Mouse (Mus musculus): ENCODE measurements around the gene Nfkbie. TPM values are rescaled to one million over a fixed set of nuclear protein-coding genes. Genes with fewer than 3 reads are reported as not detected.
A peak's percentile ranks its signal among the peaks of the same experiment; 100 is the strongest.

Nfkbie gene
- total and polyA plus RNA-seq, 2 experiments from 2014 or later = 1.2 to 1.7 TPM

DNA sequence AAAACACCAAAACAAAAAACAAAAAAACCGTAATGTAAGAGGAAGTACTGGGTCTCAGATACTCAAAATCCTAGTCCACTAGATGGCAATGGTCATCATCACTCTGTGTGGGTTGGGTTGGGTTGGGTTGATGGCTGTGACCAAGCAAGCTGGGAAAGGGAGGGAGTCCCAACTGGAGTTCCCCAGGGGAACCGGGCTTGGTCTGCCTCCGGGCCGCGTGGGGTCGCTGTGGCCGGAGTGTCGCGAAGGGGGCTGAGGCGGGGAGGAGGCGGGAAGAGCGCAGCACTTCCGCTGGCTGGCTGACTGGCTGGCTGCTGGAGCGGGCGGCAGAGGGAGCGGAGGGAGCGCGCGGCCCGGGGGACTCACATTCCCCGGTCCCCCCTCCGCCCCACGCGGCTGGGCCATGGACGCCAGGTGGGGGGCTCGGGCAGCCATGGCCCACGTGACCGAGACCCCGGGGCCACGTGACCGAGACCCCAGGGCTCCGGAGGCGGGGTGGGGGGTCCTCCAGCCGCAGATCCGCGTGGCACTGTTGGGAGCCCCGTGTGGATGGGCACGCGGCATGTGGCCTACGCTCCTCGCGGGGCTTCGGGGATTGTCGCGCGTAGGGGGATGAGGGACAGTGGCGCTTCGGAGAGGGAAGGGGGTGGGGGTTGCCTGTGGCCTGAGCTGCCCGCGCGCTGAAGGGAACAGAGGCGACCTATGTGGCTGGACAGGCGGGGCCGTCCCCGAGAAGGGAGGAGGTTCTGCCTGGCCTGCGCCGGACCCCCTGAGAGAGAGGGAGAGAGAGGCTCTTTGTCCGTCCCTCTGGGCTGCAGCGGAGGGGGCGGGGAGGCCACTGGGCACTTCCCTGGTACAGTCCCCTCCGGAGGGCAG is 8.4 kb downstream of the Nfkbie start, which contains the start of gene Slc35b2:
TSS of gene Slc35b2 (plus strand) at position 220 of the 876 bp plus-strand sequence.
- Histone ChIP-seq H3K27ac (ENCODE audit: low read depth) (peak within 1 kb of the TSS; percentile 73), H3K4me1 (ENCODE audit: control insufficient read depth, insufficient read depth) (peaks cover 10% of the 10 kb centered on the region), H3K27me3 (ENCODE audit: control insufficient read depth, insufficient read depth, low read length) (no peaks in the 10 kb centered on the region), H3K4me2 (ENCODE audit: low read depth, low read length) (peak within 1 kb of the TSS; percentile 98), H3K9ac (replicated peaks; ENCODE audit: low read depth, low read length) (peak within 1 kb of the TSS; percentile 89), H3K4me3 (ENCODE audit: low read depth, low read length) (peak within 1 kb of the TSS; percentile 94), H3K9me3 (replicated peaks; ENCODE audit: control insufficient read depth, low read length) (no peaks in the 10 kb centered on the region), H3K36me3 (replicated peaks; ENCODE audit: control insufficient read depth, insufficient read depth, low read length) (peaks cover 33% of the 10 kb centered on the region)
- ATAC-seq (ENCODE audit: insufficient read depth, low read depth) = peak; percentile 93
- peak; percentile 97 for TF ChIP-seq CTCF (IDR thresholded peaks at IDR 0.05; ENCODE audit: low read depth)
- peak; percentile 67; the same call in 1 of the 2 replicates for TF ChIP-seq EP300 (IDR thresholded peaks at IDR 0.05; ENCODE audit: low read depth)
- WGBS = 1% methylated on average over 55 of the region's 61 CpGs
- DNase-seq (ENCODE audit: low spot score) = peak; percentile 93

DNA sequence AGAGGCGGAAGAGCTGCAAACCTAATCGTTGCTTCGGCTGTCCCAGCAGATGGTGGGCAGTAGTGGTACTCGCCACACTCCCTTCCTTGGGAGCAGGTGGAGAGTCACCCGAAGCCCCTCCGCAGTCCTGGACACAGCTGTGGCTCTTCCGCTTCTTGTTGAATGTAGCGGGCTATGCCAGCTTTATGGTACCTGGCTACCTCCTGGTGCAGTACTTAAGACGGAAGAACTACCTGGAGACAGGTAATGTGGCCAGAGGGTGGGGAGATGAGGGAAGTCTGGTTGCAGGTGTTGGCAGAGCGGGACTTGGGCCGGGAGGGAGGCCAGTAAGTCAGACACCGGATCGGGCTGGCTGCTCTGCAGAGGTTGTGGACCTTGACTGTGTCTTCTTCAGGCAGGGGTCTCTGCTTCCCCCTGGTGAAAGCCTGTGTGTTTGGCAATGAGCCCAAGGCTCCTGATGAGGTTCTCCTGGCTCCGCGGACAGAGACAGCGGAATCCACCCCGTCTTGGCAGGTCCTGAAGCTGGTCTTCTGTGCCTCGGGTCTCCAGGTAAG is 9.1 kb downstream of the Nfkbie start:
- no peaks in the 10 kb centered on the region for H3K27me3 ChIP-seq (ENCODE audit: control insufficient read depth, insufficient read depth, low read length)
- H3K4me1 ChIP-seq (ENCODE audit: control insufficient read depth, insufficient read depth) = peaks cover 10% of the 10 kb centered on the region
- 11% methylated on average over 18 of the region's 18 CpGs for WGBS

GRCm38 (mm10) chr17:45565103-45565502 is 9.6 kb downstream of the Nfkbie start:
- Histone ChIP-seq H3K27ac (ENCODE audit: low read depth) (no peak overlapping the region), H3K27me3 (ENCODE audit: control insufficient read depth, insufficient read depth, low read length) (no peaks in the 10 kb centered on the region), H3K4me3 (ENCODE audit: low read depth, low read length) (peak overlapping the region; percentile 94), H3K9ac (replicated peaks; ENCODE audit: low read depth, low read length) (no peak overlapping the region), H3K9me3 (replicated peaks; ENCODE audit: control insufficient read depth, low read length) (no peaks in the 10 kb centered on the region), H3K36me3 (replicated peaks; ENCODE audit: control insufficient read depth, insufficient read depth, low read length) (peaks cover 45% of the 10 kb centered on the region), H3K4me2 (ENCODE audit: low read depth, low read length) (peak overlapping the region; percentile 98), H3K4me1 (ENCODE audit: control insufficient read depth, insufficient read depth) (peaks cover 10% of the 10 kb centered on the region)
- ATAC-seq (ENCODE audit: insufficient read depth, low read depth) (no peak), DNase-seq (ENCODE audit: low spot score) (no peak)
- 90% methylated on average over 11 of the region's 11 CpGs for WGBS
- TF ChIP-seq EP300 (IDR thresholded peaks at IDR 0.05; ENCODE audit: low read depth) = no peak
- TF ChIP-seq CTCF (IDR thresholded peaks at IDR 0.05; ENCODE audit: low read depth) = no peak

More for the DNA sequence above, 9.1 kb downstream of the Nfkbie start:
- TF ChIP-seq CTCF (IDR thresholded peaks at IDR 0.05; ENCODE audit: low read depth) = no peak
- no peak for TF ChIP-seq EP300 (IDR thresholded peaks at IDR 0.05; ENCODE audit: low read depth)
- DNase-seq (ENCODE audit: low spot score) (no peak), ATAC-seq (ENCODE audit: insufficient read depth, low read depth) (no peak)
- Histone ChIP-seq H3K9me3 (replicated peaks; ENCODE audit: control insufficient read depth, low read length) (no peaks in the 10 kb centered on the region), H3K4me2 (ENCODE audit: low read depth, low read length) (peak overlapping the region; percentile 98), H3K9ac (replicated peaks; ENCODE audit: low read depth, low read length) (peak overlapping the region; percentile 89), H3K4me3 (ENCODE audit: low read depth, low read length) (peak overlapping the region; percentile 94), H3K36me3 (replicated peaks; ENCODE audit: control insufficient read depth, insufficient read depth, low read length) (peaks cover 40% of the 10 kb centered on the region), H3K27ac (ENCODE audit: low read depth) (peak overlapping the region; percentile 73; the same call in 1 of the 2 replicates)

DNA sequence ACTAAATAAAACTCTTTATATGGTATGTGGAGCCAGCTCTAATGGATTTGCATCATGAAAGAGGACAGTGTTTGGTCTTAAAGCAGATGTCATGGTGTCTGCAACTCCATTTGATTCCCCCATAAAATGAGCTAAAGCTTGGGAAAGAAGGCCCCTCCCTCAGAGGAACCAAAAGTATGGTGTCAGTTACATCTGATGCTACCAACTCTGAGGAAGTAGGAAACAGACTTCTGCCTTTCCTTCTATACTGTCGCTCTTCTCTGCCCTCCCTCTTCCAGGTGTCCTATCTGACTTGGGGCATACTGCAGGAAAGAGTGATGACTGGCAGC is 10.5 kb downstream of the Nfkbie start:
- Histone ChIP-seq H3K4me2 (ENCODE audit: low read depth, low read length) (no peak overlapping the region), H3K9me3 (replicated peaks; ENCODE audit: control insufficient read depth, low read length) (no peaks in the 10 kb centered on the region), H3K27ac (ENCODE audit: low read depth) (no peak overlapping the region), H3K27me3 (ENCODE audit: control insufficient read depth, insufficient read depth, low read length) (no peaks in the 10 kb centered on the region), H3K4me1 (ENCODE audit: control insufficient read depth, insufficient read depth) (peaks cover 10% of the 10 kb centered on the region), H3K4me3 (ENCODE audit: low read depth, low read length) (no peak overlapping the region), H3K36me3 (replicated peaks; ENCODE audit: control insufficient read depth, insufficient read depth, low read length) (peaks cover 54% of the 10 kb centered on the region), H3K9ac (replicated peaks; ENCODE audit: low read depth, low read length) (no peak overlapping the region)
- 58% methylated on average over 1 of the region's 1 CpGs for WGBS
- DNase-seq (ENCODE audit: low spot score) (no peak), ATAC-seq (ENCODE audit: insufficient read depth, low read depth) (no peak)
- TF ChIP-seq EP300 (IDR thresholded peaks at IDR 0.05; ENCODE audit: low read depth) (no peak), CTCF (IDR thresholded peaks at IDR 0.05; ENCODE audit: low read depth) (no peak)

- H3K9ac ChIP-seq (replicated peaks; ENCODE audit: low read depth, low read length) = no peak overlapping the region
These were observed 11.1 kb downstream of the Nfkbie start for GRCm38 (mm10) chr17:45566360-45567161.

More at GRCm38 (mm10) chr17:45566360-45567161, 11.1 kb downstream of the Nfkbie start:
- Histone ChIP-seq H3K27ac (ENCODE audit: low read depth) (0 out of 2 replicates have a peak overlapping the region, but pooled peaks have one; percentile 36), H3K27me3 (ENCODE audit: control insufficient read depth, insufficient read depth, low read length) (no peaks in the 10 kb centered on the region), H3K36me3 (replicated peaks; ENCODE audit: control insufficient read depth, insufficient read depth, low read length) (peaks cover 60% of the 10 kb centered on the region), H3K4me3 (ENCODE audit: low read depth, low read length) (no peak overlapping the region), H3K9me3 (replicated peaks; ENCODE audit: control insufficient read depth, low read length) (no peaks in the 10 kb centered on the region), H3K4me1 (ENCODE audit: control insufficient read depth, insufficient read depth) (peaks cover 10% of the 10 kb centered on the region), H3K4me2 (ENCODE audit: low read depth, low read length) (no peak overlapping the region)
- ATAC-seq (ENCODE audit: insufficient read depth, low read depth) (no peak), DNase-seq (ENCODE audit: low spot score) (no peak)
- 58% methylated on average over 18 of the region's 18 CpGs for WGBS
- TF ChIP-seq CTCF (IDR thresholded peaks at IDR 0.05; ENCODE audit: low read depth) (no peak), EP300 (IDR thresholded peaks at IDR 0.05; ENCODE audit: low read depth) (no peak)
